Mouse (Mus musculus): ENCODE data around the gene Itgb1bp1. TPM values are rescaled to one million over a fixed set of nuclear protein-coding genes. Genes with fewer than 3 reads are reported as not detected.

The Itgb1bp1 gene
- total RNA-seq, 1 experiment: 24.3 TPM

GRCm38 (mm10) chr12:21274446-21274845 lies 11.6 kb downstream of the Itgb1bp1 start:
- in situ Hi-C loops (cut with MboI; ENCODE audit: low sequenced_read_pairs in 2 of 2, unreplicated experiment in 2 of 2): loop anchor here in 1 of 2 experiments (25.0 kb wide), 1 partner anchor 187 kb away; no protein-coding TSS in a partner anchor
- no peaks in the 10 kb centered on the region for H3K4me1 ChIP-seq (ENCODE audit: control insufficient read depth in 2 of 2, insufficient read depth in 2 of 2, low read length in 2 of 2, poor library complexity in 1 of 2)
- TF ChIP-seq MAFK (IDR thresholded peaks at IDR 0.05; ENCODE audit: insufficient read depth, low read depth, low read length) (no peak), ZNF384 (IDR thresholded peaks at IDR 0.05; ENCODE audit: low read depth, low read length) (no peak), ZC3H11A (IDR thresholded peaks at IDR 0.05; ENCODE audit: borderline replicate concordance, low read depth, low read length) (no peak), HCFC1 (IDR thresholded peaks at IDR 0.05; ENCODE audit: borderline replicate concordance, insufficient read depth, low read length) (no peak), CHD2 (IDR thresholded peaks at IDR 0.05; ENCODE audit: low read depth, low read length) (no peak)
- no peak for DNase-seq (ENCODE audit: low read depth, low spot score)
- H3K4me3 ChIP-seq (ENCODE audit: insufficient read depth in 1 of 2, low read depth in 1 of 2, low read length in 2 of 2, poor library complexity in 1 of 2, severe bottlenecking in 1 of 2): no peak overlapping the region
- no peak overlapping the region for H3K9ac ChIP-seq (ENCODE audit: insufficient read depth, low read depth, low read length, poor library complexity, severe bottlenecking)
- H3K27ac ChIP-seq (ENCODE audit: insufficient read depth, low read depth, low read length, poor library complexity, severe bottlenecking): no peak overlapping the region
- H3K9me3 ChIP-seq (ENCODE audit: control insufficient read depth, insufficient read depth, low read depth, low read length): no peaks in the 10 kb centered on the region
- peaks cover 4% of the 10 kb centered on the region for H3K36me3 ChIP-seq (ENCODE audit: control insufficient read depth, insufficient read depth, low read length, poor library complexity, severe bottlenecking)

- H3K36me3 ChIP-seq (ENCODE audit: control insufficient read depth, insufficient read depth, low read length, poor library complexity, severe bottlenecking): peaks cover 3% of the 10 kb centered on the region
- no peak for DNase-seq (ENCODE audit: low read depth, low spot score)
- in situ Hi-C loops (cut with MboI; ENCODE audit: low sequenced_read_pairs in 2 of 2, unreplicated experiment in 2 of 2): loop anchor here in 1 of 2 experiments (25.0 kb wide), 1 partner anchor 181 kb away; no protein-coding TSS in a partner anchor
Observed at GRCm38 (mm10) chr12:21268083-21268616, 17.9 kb downstream of the Itgb1bp1 start.

GRCm38 (mm10) chr12:21266784-21267098 lies 19.3 kb downstream of the Itgb1bp1 start:
- DNase-seq (ENCODE audit: low read depth, low spot score): no peak
- Histone ChIP-seq H3K9me3 (ENCODE audit: control insufficient read depth, insufficient read depth, low read depth, low read length) (no peaks in the 10 kb centered on the region), H3K4me1 (ENCODE audit: control insufficient read depth in 2 of 2, insufficient read depth in 2 of 2, low read length in 2 of 2, poor library complexity in 1 of 2) (peaks cover 0 to 13% of the 10 kb centered on the region in 2 experiments; a peak in 2 of 4 replicates), H3K36me3 (ENCODE audit: control insufficient read depth, insufficient read depth, low read length, poor library complexity, severe bottlenecking) (peaks cover 3% of the 10 kb centered on the region; the same call in 1 of the 2 replicates), H3K4me3 (ENCODE audit: insufficient read depth in 1 of 2, low read depth in 1 of 2, low read length in 2 of 2, poor library complexity in 1 of 2, severe bottlenecking in 1 of 2) (no peak overlapping the region), H3K9ac (ENCODE audit: insufficient read depth, low read depth, low read length, poor library complexity, severe bottlenecking) (no peak overlapping the region), H3K27ac (ENCODE audit: insufficient read depth, low read depth, low read length, poor library complexity, severe bottlenecking) (no peak overlapping the region)
- TF ChIP-seq ZNF384 (IDR thresholded peaks at IDR 0.05; ENCODE audit: low read depth, low read length) (no peak), HCFC1 (IDR thresholded peaks at IDR 0.05; ENCODE audit: borderline replicate concordance, insufficient read depth, low read length) (no peak), CHD2 (IDR thresholded peaks at IDR 0.05; ENCODE audit: low read depth, low read length) (no peak), ZC3H11A (IDR thresholded peaks at IDR 0.05; ENCODE audit: borderline replicate concordance, low read depth, low read length) (no peak), MAFK (IDR thresholded peaks at IDR 0.05; ENCODE audit: insufficient read depth, low read depth, low read length) (no peak)
- in situ Hi-C loops (cut with MboI; ENCODE audit: low sequenced_read_pairs in 2 of 2, unreplicated experiment in 2 of 2): loop anchor here in 1 of 2 experiments (25.0 kb wide), 1 partner anchor 179 kb away; no protein-coding TSS in a partner anchor

More at GRCm38 (mm10) chr12:21268083-21268616, 17.9 kb downstream of the Itgb1bp1 start:
- Histone ChIP-seq H3K4me1 (ENCODE audit: control insufficient read depth in 2 of 2, insufficient read depth in 2 of 2, low read length in 2 of 2, poor library complexity in 1 of 2) (peaks cover 0 to 13% of the 10 kb centered on the region in 2 experiments; a peak in 2 of 4 replicates), H3K9ac (ENCODE audit: insufficient read depth, low read depth, low read length, poor library complexity, severe bottlenecking) (no peak overlapping the region), H3K9me3 (ENCODE audit: control insufficient read depth, insufficient read depth, low read depth, low read length) (no peaks in the 10 kb centered on the region), H3K27ac (ENCODE audit: insufficient read depth, low read depth, low read length, poor library complexity, severe bottlenecking) (no peak overlapping the region), H3K4me3 (ENCODE audit: insufficient read depth in 1 of 2, low read depth in 1 of 2, low read length in 2 of 2, poor library complexity in 1 of 2, severe bottlenecking in 1 of 2) (no peak overlapping the region)
- no peak for TF ChIP-seq HCFC1 (IDR thresholded peaks at IDR 0.05; ENCODE audit: borderline replicate concordance, insufficient read depth, low read length)
- TF ChIP-seq CHD2 (IDR thresholded peaks at IDR 0.05; ENCODE audit: low read depth, low read length): no peak
- no peak for TF ChIP-seq ZNF384 (IDR thresholded peaks at IDR 0.05; ENCODE audit: low read depth, low read length)
- no peak for TF ChIP-seq ZC3H11A (IDR thresholded peaks at IDR 0.05; ENCODE audit: borderline replicate concordance, low read depth, low read length)
- no peak for TF ChIP-seq MAFK (IDR thresholded peaks at IDR 0.05; ENCODE audit: insufficient read depth, low read depth, low read length)

GRCm38 (mm10) chr12:21265946-21266783 lies 19.9 kb downstream of the Itgb1bp1 start:
- in situ Hi-C loops (cut with MboI; ENCODE audit: low sequenced_read_pairs in 2 of 2, unreplicated experiment in 2 of 2): loop anchor here in 1 of 2 experiments (25.0 kb wide), 1 partner anchor 179 kb away; no protein-coding TSS in a partner anchor
- Histone ChIP-seq H3K36me3 (ENCODE audit: control insufficient read depth, insufficient read depth, low read length, poor library complexity, severe bottlenecking) (peaks cover 3% of the 10 kb centered on the region; the same call in 1 of the 2 replicates), H3K9me3 (ENCODE audit: control insufficient read depth, insufficient read depth, low read depth, low read length) (no peaks in the 10 kb centered on the region), H3K27ac (ENCODE audit: insufficient read depth, low read depth, low read length, poor library complexity, severe bottlenecking) (no peak overlapping the region), H3K4me3 (ENCODE audit: insufficient read depth in 1 of 2, low read depth in 1 of 2, low read length in 2 of 2, poor library complexity in 1 of 2, severe bottlenecking in 1 of 2) (no peak overlapping the region), H3K9ac (ENCODE audit: insufficient read depth, low read depth, low read length, poor library complexity, severe bottlenecking) (no peak overlapping the region), H3K4me1 (ENCODE audit: control insufficient read depth in 2 of 2, insufficient read depth in 2 of 2, low read length in 2 of 2, poor library complexity in 1 of 2) (peaks cover 0 to 13% of the 10 kb centered on the region in 2 experiments; a peak in 2 of 4 replicates)
- peak; percentile 43 for DNase-seq (ENCODE audit: low read depth, low spot score)
- TF ChIP-seq HCFC1 (IDR thresholded peaks at IDR 0.05; ENCODE audit: borderline replicate concordance, insufficient read depth, low read length) (no peak), ZC3H11A (IDR thresholded peaks at IDR 0.05; ENCODE audit: borderline replicate concordance, low read depth, low read length) (peak; percentile 50; the same call in 1 of the 2 replicates), ZNF384 (IDR thresholded peaks at IDR 0.05; ENCODE audit: low read depth, low read length) (no peak), CHD2 (IDR thresholded peaks at IDR 0.05; ENCODE audit: low read depth, low read length) (no peak), MAFK (IDR thresholded peaks at IDR 0.05; ENCODE audit: insufficient read depth, low read depth, low read length) (peak; percentile 21; the same call in 1 of the 2 replicates)
